Mouse (Mus musculus) natural killer cell, adult 2 months (primary cell): ENCODE results near the gene 4930447C04Rik.

Experiments
- DNase-seq, 2 experiments: peaks; one replicate each; pipeline ENCODE4 v3.0.0; 2022; ENCODE audit warnings: low spot score in 2 of 2

4930447C04Rik gene

DNA sequence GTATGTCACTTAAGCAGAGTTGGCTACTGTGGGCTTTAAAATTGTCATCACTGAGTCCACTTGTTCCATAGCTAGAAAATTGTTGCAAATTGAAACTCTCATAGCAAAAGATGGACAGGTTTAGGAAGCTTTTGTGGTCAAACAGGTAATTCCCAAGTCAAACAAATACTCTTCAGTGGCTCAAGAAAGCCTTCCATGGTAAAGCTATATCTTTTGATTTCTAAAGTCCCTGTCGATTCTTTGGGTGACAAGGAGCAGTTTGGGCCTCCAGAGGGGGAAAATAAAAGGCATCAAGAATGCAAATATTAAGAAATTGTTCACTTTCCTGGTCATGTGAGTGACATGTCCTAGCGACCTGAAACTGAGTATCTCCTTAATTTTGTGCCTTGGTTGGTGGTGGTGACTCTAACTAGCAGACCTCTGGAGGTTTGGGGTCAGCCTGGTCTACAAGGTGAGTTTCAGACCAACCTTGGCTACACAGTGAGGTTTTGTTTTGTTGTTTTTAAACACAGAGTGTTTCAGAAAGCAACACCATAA is 3.1 kb upstream of the 4930447C04Rik start:
- no peak for DNase-seq

DNA sequence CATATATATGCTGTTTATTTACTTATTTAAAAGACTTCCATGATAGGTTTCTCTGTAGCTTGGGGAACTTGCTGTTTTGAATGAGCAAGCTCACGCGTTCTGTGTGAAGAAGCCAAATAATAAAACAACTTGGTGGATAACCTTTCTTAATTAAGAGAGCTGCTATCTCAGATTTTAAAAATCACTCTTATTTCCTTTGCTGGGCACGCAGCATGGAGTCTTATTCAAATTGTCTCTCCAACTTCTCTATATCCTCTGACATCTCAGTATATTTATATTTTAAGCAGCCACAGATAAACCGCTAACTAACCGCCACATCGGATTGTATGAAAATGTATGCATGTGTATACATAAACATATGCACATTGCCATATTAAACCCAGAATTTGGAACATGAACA is 1.6 kb upstream of the 4930447C04Rik start:
- no peak for DNase-seq

DNA sequence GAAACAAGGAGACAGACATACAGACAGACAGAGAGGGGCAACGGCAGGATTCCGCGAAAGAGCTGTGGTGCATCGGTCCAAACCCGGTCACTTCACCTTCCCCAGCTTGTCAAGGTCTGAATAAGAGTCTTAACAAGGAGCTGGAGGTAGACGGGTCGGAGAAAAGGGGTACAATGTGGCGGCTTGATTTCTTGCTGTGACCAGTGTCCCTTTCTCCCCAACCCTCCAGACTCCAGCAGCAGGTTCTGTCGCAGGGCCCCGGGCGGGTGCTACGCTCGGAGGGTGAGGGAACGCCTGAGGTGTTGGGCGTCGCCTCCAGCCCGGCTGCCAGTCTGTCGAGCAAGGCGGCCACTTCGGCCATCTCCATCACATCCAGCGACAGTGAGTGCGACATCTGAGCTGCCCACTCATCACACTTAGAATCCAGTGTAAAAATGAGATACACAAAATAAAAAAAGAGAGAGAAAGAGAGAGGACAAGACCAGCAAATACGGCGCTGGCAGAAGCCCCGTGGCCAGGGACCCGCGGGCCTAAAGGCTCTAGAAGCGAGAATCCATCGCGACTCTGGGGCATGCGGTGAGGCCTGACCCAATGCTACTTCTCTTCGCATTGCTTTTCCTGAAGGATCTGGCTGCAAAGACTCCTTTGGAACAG is 951 bp upstream of the 4930447C04Rik start:
- DNase-seq = no peak

DNA sequence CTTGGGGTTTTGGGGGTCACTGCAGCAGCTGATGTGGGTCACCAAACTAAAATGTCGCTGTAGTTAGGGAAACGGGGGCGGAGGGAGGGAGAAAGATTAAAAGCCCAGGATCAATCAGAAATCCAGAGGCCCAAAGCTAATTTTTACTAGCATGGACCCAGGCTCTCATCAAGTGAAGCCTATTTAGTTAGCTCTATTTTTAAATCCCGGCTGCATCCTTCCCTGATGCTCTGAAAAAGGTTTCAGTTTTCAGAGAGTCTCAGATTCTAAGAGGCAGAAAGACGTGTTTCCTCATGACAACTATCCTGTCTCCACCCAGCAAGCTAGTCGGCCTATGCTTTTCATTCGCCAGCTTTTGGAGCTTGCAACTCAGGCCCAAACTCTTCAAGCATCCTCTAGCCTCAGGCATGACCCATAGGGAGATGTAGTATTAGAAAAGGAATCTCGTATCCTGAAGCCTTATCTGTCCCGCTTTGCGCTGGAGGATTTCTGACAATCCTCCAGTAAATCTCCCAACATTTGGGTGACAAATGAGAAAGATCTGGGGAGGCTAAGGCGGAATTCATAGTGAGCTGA is 336 bp upstream of the 4930447C04Rik start:
- DNase-seq = no peak

DNA sequence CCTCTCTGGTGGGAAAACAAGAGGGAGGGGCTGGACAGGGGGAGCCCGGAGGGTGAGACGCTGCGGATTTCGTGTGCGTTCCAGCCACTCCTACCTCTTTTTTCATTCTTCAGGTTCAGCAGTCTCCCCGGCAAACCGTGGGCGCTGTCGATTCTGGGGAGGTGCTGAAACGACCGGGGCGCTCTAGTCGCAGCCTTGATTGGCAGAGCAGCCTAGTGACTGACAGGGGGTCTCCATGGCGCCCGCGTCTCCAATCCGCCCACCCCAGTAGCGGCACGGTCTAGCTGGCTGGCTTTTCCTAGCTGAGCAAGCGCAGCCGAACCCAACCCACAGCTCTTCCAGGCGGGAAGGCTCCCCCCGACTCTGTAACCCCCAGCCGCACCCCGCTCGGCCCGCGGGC is 958 bp downstream of the 4930447C04Rik start, which contains the start of gene Six6:
Gene Six6 (plus strand): TSS at position 277 of the 400 bp plus-strand sequence.
- no peak for DNase-seq

DNA sequence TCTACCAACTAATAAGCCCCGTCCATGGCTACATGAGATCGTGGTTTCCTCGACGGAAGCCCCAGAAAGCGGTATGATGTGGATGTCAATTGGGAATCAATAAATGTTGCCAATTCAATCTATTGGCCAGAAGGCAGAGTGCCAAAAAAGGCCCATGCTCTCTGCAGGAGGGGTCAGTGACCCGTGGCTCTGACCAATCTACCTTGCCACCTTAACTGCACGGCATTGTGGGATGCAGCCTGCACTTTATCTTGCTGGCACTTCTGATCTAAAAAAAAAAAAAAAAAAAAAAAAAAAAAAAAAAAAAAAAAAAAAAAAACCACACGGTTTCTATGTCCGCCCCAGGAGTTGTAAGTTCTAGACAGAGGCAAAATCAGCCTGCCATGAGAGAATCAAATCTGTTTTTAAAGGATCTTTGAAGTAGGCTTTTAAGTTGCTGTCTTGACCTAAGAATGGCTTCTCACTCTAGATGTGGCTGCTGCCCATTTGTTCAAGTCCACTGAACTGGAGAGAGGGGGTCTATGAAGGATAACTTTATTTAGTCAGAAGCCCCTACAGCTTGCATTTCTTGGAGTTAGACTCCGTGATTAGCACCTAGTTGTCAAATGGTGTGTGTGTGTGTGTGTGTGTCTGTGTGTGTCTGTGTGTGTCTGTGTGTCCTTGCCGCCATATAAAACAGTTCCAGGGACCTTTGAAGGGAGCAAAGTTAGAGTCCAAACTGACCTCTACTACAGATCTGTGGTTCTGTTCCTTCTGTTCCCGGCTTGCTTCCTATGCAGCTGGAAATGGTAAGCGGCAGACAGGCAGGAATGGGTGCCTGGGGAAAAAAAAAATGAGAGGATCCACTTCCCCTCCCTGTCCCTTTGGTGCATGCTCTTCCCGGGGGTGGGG is 1.7 kb downstream of the 4930447C04Rik start:
- DNase-seq = no peak

DNA sequence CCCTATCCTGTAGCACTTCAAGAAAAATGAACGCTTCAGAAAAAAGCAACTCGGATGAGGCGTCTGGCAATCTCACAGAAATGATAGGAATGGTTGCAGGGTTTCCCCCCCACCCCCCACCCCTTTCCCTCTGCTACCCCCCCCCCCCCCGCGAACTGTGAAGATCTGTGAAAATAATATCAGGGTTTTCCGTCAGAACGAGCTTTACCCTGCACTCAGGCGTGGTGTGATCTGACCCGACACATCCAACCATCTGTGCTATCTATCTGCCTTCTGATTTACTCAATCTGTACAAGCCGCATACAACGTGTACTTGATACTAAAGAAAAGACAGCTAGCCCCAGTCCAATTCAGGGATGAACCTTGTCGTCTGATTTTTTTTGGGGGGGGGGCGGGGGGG is 2.4 kb downstream of the 4930447C04Rik start:
- no peak for DNase-seq

DNA sequence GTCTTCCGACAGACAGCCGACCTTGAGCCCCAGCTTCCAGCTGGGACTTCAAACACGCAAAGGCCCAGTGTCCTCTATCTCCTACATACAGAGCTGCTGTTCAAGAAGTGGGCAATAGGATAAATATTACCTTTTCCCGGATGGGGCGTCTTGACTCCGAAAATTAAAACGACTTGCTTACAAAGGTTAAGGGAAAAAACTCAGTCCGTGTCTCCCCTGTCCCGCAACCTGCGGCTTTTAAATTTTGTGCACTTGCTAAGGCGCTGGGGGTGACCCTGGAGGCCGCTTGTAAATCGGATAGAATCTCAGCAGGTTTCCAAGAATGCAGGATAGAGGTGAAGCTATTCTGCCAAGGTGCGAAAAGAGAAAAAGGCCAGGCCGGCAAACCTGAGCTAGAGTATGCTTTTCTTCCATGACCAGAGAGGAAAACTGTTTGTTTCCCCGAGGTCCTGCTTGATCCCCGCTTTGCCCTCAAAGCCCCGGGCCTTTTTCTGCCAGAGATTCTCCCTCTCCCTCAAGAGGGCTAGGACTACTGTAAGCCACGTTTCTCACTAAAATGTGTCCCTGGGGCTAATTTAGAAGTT is 2.9 kb downstream of the 4930447C04Rik start:
- no peak for DNase-seq

DNA sequence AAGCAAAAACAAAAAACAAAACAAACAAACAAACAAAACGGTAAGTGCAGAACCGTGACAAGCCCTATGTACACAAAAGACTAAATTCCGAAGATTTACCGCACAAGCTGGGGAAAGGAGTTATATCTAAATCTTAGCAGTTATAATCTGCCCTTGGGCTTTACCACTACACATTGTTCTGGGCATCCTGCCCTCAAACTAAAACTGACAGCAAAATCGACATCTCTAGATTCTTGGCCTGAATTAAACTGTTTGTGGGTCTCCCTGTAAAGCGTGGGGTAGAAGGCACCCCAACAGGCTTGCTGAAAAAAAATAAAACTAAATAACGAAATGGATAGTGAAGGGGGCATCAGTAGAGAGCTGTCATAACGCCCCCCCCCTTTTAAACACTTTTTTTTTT is 3.8 kb downstream of the 4930447C04Rik start:
- no peak for DNase-seq

DNA sequence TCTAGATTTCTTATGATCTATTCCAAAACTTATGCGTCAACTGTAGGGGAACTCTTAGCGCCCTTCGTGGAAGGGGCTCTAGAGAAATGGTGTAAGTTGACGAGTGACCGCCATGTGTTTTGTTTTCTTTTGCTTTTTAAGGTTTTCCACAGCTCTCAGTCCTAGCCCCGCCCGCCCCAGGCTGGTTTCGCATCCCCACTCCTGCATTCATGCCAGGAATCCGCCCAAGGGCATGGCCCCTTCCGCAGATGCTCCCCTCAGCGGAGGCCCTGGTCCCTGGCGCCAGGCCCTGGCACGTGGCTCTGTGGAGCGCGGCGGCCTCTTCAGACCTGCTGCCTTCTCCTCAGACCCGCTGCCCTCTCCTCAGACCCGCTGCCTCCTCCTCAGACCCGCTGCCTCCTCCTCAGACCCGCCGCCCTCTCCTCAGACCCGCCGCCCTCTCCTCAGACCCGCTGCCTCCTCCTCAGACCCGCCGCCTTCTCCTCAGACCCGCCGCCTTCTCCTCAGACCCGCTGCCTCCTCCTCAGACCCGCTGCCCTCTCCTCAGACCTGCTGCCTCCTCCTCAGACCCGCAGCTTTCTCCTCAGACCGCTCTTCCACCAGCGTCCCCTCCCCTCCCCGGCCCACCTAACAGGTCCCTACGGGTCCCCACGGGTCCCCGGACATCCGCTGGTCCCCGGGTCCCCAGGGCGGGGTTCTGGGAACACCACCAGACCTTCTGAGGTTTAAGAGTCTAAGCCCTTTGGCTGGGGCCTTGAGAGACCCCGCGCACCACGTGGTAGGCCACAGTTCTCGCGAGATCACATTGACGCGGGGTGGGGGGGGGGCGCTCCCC is 23.2 kb downstream of the 4930447C04Rik start:
- DNase-seq = no peak

DNA sequence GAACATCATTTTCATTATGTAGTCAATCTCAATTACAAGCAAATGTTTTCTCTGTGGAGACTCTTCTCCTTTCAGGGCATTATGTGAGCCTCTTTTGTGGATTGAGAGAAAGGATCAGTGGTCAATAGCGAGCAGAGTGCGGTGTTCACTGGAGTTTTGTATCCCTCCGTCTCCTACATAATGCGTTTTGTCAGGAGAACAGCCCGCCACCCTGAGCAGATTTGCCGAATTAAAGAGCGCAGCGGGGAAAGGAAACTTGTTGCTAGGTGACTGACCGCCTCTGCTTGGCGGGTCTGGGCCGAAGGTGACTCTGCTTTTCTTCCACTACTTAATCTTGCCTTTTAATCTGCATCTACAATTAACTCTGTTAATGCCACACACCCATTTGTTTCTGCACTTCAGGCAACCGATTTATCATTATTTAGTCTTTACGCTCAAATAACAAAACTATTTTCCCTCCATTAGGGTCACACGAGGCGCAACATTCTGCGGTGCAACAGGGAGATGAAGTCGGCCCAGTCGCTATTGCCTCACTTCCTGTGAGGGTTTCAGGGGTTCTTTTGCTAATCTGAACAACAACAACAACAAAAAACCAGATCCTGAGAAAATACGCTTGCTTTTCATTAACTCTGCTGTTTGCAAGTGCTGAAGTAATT is 86.1 kb downstream of the 4930447C04Rik start:
- no peak for DNase-seq

DNA sequence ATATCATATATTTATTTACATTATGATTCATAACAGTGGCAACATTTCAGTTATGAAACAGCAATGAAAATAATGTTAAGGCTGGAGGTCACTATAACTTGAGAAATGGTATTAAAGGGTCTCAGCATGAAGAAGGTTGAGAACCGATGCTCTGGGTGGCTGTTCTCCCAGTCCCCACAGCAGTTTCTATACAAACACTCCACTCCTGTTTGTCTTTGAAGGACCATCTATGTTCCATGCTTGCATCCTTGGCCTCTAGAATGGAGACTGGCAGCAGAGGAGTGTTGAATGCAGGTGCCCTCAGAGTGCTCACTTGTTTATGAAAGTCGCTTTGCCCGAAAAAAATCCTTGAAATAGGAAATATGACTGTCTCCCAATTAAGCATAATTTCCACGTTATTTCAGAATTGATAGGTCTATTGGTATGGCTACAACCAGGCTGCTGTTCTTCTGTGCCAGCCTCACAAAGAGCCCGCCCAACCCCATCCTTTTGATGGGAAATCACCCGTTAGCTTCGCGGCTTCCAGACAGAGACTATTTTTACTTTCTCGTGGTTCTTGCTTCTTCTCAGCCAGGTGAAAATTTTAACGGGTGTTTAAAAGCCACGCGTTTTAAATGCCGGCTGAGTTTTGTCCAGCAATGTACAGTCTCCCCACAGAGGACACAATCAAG is 87.0 kb downstream of the 4930447C04Rik start:
- DNase-seq = no peak

DNA sequence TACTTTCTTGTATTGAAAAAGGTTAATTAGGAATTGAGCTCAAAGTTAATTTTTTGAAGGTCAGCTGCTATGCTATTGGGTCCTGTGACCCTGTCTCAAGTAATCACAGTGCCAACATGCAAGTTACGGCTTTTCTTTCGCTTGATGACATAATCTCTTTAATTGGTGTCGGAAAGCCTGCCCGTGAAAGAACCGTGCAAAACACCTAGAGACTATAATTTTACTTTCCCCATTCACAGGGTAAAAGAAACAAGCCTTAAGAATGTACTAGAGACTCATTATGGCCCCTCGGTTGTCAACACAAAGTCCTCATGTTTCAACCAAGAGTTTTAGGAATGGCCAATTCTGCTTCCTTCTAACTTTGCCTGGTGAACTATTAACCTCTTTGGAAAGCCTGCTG is 88.3 kb downstream of the 4930447C04Rik start:
- no peak for DNase-seq

DNA sequence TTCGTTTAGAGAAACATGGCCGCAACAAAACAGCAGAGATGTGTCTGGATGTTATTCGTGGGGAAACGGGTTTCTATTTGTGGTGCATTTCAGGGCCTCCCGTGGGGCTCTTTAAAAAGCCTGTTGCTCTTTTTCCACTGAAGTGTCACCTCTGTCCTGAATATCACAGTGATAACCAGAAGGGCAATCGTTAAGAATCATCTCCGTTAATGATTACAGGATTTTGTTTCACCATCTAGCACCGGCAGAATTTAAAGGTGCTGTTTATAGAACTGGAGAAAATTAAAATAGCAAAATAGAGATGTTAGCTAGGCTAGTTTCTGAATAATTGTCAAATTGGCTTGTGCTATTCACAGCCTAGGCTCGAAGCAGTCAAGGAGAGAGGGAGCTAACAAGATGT is 90.4 kb downstream of the 4930447C04Rik start:
- no peak for DNase-seq

DNA sequence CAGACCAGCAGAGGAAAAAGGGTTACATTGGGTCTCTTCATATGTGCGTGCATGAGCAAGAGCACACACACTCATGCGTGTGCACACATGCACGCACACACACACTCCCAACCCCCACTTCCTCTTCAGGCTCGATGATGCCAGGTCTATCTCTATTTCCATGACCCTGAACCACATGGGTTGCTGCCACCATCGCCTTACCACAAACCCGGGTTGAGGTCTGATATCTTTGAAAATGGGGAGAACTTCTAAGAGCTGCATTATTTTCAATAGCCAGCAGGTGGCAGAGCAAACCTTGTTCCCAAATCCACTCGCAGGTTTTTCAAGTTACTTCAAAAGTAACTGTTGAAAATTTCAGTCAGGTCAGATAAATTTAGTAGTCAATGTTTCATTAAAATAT is 92.8 kb downstream of the 4930447C04Rik start:
- peak; percentile 48 to 61 for DNase-seq

DNA sequence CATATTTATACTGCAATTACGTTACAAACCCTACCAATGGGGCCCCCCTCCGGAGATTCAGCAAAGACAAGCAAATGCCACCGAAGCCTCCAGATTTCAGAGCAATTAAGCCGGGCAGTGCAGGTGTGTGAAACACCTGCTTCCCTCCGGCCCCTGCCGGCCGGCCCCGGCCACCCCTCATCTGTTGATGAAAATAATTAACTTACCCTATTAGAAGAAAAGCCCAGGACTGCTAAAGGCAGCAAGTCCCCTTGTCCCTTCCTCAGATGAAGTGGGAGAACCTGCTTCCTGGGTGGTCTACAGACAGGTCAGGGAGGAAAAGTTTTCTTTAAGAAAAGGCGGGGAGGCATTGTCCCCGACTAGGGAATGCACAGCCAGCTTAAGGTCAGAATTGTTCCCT is 94.6 kb downstream of the 4930447C04Rik start:
- DNase-seq = no peak

DNA sequence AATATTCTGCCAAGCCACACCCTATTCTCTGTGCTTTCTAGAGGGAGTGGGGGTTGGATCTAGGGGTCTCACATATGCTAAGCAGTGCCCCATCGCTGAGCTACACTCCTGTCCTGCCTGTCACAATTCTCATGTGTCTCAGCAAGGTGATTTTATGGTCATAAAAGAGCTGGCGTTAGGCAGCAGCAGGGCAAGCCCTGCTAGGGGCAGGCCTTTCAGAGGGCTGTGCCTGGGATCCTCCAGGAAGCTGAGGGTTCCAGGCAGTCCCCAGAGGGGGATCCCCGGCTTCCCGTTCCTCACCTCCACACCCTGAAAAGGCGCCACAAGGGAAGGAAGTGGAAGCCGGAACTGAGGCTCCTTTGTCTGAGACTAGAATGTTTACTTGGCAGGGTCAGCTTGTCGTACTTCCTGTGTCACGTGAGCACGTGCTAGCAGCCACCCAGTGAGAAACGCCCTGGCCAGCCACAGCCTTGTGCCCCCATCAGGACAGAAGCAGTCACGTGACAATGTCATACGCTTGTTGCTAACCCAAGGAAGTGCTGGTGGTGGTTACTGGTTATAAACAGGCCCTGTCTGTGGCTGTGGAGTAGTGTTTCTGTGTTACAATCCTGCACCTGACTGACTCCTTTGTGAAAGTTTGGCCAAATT is 96.5 kb downstream of the 4930447C04Rik start:
- DNase-seq = peak; percentile 94

DNA sequence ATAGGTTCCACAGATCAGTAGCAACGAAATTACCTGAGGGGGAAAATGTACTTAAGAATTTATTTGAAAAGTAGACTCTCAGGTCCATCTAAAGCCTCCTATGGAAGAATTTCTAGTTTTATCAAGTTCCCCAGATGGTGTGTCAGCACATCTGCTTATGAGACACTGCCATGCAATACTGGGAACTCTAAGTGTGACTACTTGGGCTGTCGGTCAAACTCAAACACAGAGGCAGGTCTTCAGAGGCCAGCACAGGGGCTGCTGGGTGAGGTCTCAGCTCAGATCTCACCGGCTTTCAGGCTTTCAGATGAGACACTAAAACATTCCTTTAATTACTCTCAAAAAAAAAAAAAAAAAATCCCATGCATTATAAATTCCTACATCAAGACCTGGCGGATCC is 97.0 kb downstream of the 4930447C04Rik start:
- no peak for DNase-seq

DNA sequence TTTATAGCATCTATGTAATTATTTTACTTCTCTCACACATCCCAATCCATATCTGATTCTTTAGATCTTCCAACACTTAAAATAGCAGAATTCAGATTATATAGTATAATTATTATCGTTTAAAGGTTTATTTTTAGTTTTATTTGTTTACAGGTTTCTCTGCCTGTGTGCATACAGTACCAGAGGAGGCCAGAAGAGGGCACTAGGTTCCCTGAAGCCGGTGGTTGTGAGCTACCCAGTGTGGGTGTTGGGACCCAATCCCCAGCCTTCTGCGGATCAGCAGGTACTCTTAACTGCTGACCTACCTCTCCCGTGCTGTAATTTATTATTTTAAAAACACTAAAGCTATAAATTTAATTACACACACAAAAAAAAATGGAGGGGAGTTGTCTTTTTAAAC is 97.4 kb downstream of the 4930447C04Rik start:
- DNase-seq = peak in 1 of 2 experiments; percentile 23

DNA sequence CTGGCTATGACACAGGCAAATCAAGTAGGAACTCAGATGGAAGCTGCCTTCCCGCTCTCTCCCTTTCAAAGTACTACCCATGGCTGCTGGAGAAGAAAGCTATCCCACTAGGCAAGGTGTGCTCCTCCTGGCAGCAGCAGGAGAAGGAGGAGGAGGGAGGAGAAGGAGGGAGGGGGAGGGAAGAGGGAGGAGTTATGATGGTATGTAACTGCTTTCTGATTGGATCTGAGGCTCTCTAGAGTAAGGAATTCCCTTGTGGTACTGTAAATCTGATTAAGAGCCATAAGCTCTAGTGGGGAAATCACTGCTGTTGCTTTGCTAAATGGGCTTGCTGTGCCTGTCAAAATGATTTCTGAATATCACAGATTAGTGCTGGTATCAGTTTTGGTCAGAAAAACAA is 99.1 kb downstream of the 4930447C04Rik start:
- DNase-seq = no peak
